Mouse (Mus musculus) liver, embryonic 15.5 days (tissue): Measurements from ENCODE around the gene Tagap. TPM values are rescaled to one million over a fixed set of nuclear protein-coding genes. Genes with fewer than 3 reads are reported as not detected.
"Not testable (repeated sequence)": the region's sequence is repeated elsewhere in the genome, so short reads cannot be mapped to it uniquely, and the experiment has no call there.

ENCODE experiments used
- ATAC-seq: fragments of 200-750 bp; cut with Nextera tagmentation; 2 replicates; pipeline ENCODE4 v1.8.0; 2017; ENCODE audit warnings: moderate number of reproducible peaks, mild to moderate bottlenecking, moderate library complexity; ENCODE audit not compliant: insufficient read depth
- H3K27ac ChIP-seq: fragments of 300-500 bp; sonication (generic); replicated peaks from 2 replicates; pipeline ENCODE4 v1.5.1; 2015; ENCODE audit warnings: mild to moderate bottlenecking, inconsistent platforms
- H3K27me3 ChIP-seq: fragments of 300-500 bp; sonication (generic); 2 replicates; pipeline ENCODE4 v1.6.1; 2015; ENCODE audit warnings: mild to moderate bottlenecking, inconsistent platforms
- H3K36me3 ChIP-seq: fragments of 300-500 bp; sonication (generic); replicated peaks from 2 replicates; pipeline ENCODE4 v1.6.1; 2015; ENCODE audit warnings: moderate library complexity, mild to moderate bottlenecking, inconsistent platforms
- H3K4me1 ChIP-seq: fragments of 300-500 bp; sonication (generic); replicated peaks from 2 replicates; pipeline ENCODE4 v1.6.1; 2015; ENCODE audit warnings: inconsistent platforms
- H3K4me2 ChIP-seq: fragments of 300-500 bp; sonication (generic); 2 replicates; pipeline ENCODE4 v1.6.1; 2015; ENCODE audit warnings: moderate library complexity, mild to moderate bottlenecking, inconsistent platforms
- H3K4me3 ChIP-seq: fragments of 300-500 bp; sonication (generic); replicated peaks from 2 replicates; pipeline ENCODE4 v1.5.1; 2015; ENCODE audit warnings: mild to moderate bottlenecking, inconsistent platforms
- H3K9ac ChIP-seq: fragments of 300-500 bp; sonication (generic); 2 replicates; pipeline ENCODE4 v1.6.1; 2015; ENCODE audit warnings: moderate library complexity, mild to moderate bottlenecking, inconsistent platforms
- H3K9me3 ChIP-seq: fragments of 300-500 bp; sonication (generic); replicated peaks from 2 replicates; pipeline ENCODE4 v1.6.1; 2016; ENCODE audit warnings: inconsistent platforms
- WGBS: fragments of 180-500 bp; shearing (Covaris S2); methylation state at CpG from one replicate; pipeline ENCODE4 v1.1.7; 2015; ENCODE audit warnings: mixed read lengths; ENCODE audit not compliant: insufficient replicate concordance; 5-methylcytosine and 5-hydroxymethylcytosine counted together
- polyA plus RNA-seq: library from polyadenylated mRNA; unstranded; fragments of >200 nt; fragmentation: Nextera tagmentation; extraction: Ambion mirVana; gene quantifications from 2 replicates; pipeline ENCODE4 v1.2.1, GENCODE M21; 2015

Gene Tagap
- polyA plus RNA-seq, 1 experiment from 2014 or later, result 2.2 TPM

DNA sequence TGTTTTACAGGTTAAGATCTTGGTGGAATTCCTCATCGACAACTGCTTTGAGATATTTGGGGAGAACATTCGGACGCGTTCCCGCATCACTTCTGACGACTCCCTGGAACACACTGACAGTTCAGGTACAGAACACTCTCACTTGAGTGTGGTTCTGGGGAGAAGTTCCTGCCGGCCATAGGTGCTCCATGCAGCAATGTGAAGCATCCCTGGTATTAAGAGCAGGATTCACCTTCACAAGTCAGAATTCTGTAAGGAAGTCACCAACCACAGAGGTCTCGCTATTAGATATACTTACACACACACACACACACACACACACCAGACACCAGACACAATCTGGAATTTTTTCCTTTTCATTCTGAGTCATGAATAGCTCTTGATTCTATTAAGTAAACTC is 6.3 kb downstream of the Tagap start:
- H3K27me3 ChIP-seq, H3K9ac ChIP-seq, ATAC-seq, H3K4me3 ChIP-seq, H3K4me1 ChIP-seq, H3K9me3 ChIP-seq, H3K4me2 ChIP-seq, H3K36me3 ChIP-seq, H3K27ac ChIP-seq: not testable (repeated sequence)
- WGBS, result 80% methylated on average over 7 of the region's 8 CpGs

DNA sequence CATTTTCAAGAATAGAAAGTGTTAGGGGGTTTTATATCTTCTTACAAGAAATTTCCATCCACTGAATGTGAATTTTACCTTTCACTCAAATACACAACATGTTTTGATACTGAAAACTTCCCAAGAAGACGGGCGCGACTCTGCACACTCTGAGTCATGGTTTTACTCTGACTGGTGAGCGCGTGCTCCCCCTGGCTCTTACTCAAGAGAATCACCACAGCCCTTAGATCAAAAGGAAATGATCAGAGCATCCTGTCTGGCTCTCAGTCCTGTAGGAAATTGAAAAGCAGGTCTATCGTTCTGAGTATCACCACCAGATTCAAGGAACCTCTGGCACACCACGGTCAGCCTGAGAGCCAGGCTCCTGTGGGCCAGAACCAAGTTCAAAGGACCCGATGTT is 13.8 kb downstream of the Tagap start:
- no peaks in the 10 kb centered on the region for H3K9me3 ChIP-seq
- no peaks in the 10 kb centered on the region for H3K36me3 ChIP-seq
- no peak overlapping the region for H3K4me2 ChIP-seq
- 29% methylated on average over 8 of the region's 8 CpGs for WGBS
- no peak overlapping the region for H3K27ac ChIP-seq
- H3K9ac ChIP-seq, result no peak overlapping the region
- no peak overlapping the region for H3K4me3 ChIP-seq
- no peaks in the 10 kb centered on the region for H3K4me1 ChIP-seq
- ATAC-seq, result no peak
- no peaks in the 10 kb centered on the region for H3K27me3 ChIP-seq

DNA sequence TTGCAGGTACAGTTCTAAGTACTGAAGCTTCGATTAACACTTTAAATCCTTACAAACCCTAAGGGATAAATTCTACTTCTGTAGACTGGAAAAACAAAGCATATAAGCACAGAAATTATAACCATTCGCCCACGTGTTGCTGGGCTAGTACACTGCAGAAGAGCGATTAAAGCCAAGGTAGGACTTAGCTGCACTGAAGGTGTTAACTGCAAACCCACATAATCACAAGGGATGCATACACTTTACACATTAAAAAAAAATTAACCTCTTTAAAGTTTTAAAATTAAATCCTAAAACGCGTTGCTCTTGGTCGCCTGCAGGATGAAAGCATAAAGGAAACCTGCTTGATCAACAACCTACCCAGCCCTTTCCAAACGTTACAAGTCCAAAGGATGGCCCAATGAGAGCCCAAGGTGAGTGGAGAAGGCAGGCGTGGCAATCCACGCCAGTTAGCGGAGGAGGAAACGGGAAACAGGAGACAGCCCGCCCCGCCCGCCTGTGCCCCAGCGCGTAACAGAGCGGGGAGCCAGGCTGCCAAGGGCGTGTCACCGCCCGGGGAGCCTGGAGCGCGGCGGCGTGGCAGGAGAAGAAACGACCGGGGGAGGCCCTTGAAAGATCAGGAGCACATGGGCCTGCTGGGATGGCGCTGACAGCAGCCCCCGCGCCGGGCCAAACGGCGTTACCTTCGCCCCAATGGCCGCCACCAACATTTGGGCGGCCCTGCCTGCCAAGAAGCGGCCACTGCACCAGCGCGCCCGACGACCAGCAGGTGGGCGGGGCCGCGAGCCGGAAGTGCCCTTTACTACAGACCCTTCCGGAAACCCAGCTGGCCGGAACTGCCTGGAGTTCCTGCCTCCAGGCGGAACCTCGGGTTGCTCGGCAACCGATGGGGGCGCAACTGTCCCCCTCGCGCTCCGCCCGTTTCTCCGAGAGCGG is 19.6 kb downstream of the Tagap start, which contains the start of gene Rsph3a:
Rsph3a (plus strand) TSS at position 498 of the 936 bp plus-strand sequence.
- Histone ChIP-seq H3K4me3 (peak within 1 kb of the TSS; percentile 68), H3K9ac (peak within 1 kb of the TSS; percentile 61), H3K4me2 (peak within 1 kb of the TSS; percentile 79), H3K27ac (peak within 1 kb of the TSS; percentile 89)
- not testable (repeated sequence) for H3K4me1 ChIP-seq, H3K27me3 ChIP-seq, H3K9me3 ChIP-seq, H3K36me3 ChIP-seq
- 3% methylated on average over 54 of the region's 58 CpGs for WGBS
- peak; percentile 96 for ATAC-seq

DNA sequence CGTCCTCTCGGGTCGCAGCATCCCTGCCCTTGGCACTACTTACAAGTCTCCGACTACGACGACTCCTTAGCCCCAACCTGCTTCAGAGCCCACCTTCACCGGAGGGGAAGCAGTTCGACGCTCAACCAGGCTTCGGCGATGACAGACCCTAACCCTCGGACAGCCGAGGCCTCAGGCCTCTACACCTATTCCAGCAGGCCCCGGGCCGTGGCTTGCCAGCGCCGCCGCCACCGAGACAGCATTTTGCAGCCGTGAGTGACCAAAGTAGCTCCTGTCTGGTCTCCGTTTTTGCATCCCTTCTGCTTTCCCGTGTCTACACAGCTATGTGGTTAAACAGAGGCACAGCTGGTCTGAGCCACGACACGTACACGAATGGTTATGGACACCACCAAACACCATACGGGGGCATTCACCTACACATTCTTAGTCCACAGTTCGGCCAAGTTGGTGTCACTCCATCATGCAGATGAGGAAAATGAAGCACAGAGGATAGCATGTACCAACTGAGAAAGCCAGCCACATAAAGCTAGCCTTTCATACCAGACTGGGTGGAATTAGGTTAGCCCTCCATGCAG is 20.3 kb downstream of the Tagap start:
- peak; percentile 23; the same call in 1 of the 2 replicates for ATAC-seq
- H3K4me3 ChIP-seq, result peak overlapping the region; percentile 68
- 0% methylated on average over 19 of the region's 27 CpGs for WGBS
- H3K27ac ChIP-seq, result peak overlapping the region; percentile 89; the same call in 1 of the 2 replicates
- not testable (repeated sequence) for H3K9me3 ChIP-seq, H3K4me1 ChIP-seq, H3K36me3 ChIP-seq, H3K27me3 ChIP-seq
- peak overlapping the region; percentile 61 for H3K9ac ChIP-seq
- H3K4me2 ChIP-seq, result peak overlapping the region; percentile 79

DNA sequence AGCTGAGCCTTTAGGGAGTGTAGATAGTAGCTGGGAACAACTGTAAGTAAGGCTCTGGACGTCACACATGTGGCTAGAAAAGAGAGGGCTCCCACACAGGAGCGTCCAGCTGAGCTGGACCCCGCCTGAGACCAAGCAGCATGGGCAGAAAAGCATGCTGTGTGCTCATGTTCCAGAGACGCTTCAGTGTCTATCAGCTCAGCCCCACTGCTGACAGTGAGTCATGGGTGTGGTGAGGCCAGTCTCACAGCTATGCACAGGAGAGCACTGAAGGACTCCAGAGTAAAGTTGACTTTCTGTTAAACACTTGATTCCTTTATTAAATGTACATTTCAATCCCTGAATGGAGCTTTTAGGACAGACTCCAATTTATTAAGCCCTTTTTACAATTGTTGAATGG is 25.5 kb downstream of the Tagap start:
- not testable (repeated sequence) for H3K4me3 ChIP-seq, H3K4me1 ChIP-seq, H3K9me3 ChIP-seq, H3K36me3 ChIP-seq, ATAC-seq, H3K27me3 ChIP-seq, H3K27ac ChIP-seq, H3K4me2 ChIP-seq, H3K9ac ChIP-seq
- no CpG with 5 or more reads among the region's 4 CpGs for WGBS

DNA sequence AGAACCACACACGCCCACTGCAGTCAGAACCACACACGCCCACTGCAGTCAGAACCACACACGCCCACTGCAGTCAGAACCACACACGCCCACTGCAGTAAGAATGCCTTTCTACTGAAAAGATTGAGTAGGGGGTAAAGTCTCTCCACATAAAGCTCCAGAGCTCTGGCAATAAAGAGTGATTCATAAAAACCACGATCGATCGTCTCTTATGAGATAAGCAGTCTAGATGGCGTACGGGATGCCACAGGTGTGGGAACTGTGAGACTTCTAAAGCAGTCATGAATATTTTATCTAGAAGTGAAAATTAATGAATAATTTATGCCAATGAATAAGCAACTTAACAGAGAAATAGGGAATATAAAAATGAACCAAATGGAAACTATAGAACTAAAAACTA is 31.4 kb downstream of the Tagap start:
- not testable (repeated sequence) for H3K9ac ChIP-seq, H3K27ac ChIP-seq, H3K27me3 ChIP-seq, H3K4me2 ChIP-seq, H3K36me3 ChIP-seq, H3K4me1 ChIP-seq, ATAC-seq, H3K9me3 ChIP-seq, H3K4me3 ChIP-seq
- 78% methylated on average over 9 of the region's 9 CpGs for WGBS

DNA sequence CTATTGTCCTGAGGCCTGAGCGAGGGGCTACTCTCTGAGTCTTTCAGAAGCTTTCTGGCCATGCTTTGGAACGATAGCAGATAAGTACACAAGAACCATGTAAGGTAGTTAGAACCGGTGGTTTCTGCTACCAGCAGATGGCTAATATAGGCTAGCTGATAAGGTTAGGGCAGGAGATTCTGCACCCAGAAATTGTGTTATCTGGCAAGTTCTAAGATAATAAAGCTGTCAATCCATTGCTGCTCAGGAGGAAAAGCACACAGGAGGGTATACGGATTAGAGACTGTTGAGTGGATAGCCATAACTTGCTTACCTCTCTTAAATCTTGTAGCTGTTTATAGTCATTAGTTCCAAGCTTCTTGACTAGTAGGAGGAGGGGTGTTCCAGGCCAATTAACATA is 37.5 kb downstream of the Tagap start:
- H3K27ac ChIP-seq, H3K36me3 ChIP-seq, H3K9me3 ChIP-seq, H3K4me1 ChIP-seq, H3K27me3 ChIP-seq, H3K4me3 ChIP-seq, H3K4me2 ChIP-seq, H3K9ac ChIP-seq: not testable (repeated sequence)
- 21% methylated on average over 4 of the region's 4 CpGs for WGBS
- peak; percentile 80 for ATAC-seq

DNA sequence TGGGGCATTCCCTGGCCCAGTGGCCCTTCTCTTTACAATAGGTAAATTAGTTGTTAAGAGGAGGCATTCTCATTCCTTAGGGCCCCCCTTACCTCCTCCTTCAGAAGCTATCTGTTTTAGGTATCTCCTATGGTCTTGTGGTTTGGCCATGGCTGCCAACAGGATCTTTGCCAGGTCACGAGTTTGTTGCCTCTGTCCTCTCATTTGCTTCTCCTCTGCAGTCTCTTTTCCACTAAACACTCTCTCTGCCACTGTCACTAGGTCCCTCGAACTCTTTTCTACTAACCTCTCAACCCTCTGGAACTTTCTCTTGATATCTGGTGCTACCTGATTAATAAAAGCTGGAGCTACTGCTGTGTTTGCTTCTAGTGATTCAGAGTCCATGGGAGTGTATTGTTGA is 38.6 kb downstream of the Tagap start:
- not testable (repeated sequence) for ATAC-seq

DNA sequence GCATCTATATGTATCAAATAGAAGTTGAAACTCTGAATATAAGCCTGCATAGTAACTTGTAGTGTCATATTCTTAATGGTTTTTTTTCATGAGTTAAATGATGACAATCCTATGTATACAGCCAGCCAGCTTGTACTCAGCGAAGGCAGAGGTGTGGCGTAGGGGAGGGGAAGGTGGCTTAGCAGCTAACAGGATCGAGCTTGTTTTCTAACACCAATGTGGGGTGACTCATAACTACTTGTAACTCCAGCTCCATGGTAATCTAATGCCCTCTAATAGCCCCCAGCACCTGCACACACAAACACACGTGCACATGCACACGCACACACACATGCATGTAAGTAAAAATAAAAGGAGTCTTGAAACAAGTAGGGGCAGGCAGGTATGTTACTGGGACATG is 42.7 kb downstream of the Tagap start:
- H3K4me3 ChIP-seq, H3K27ac ChIP-seq, H3K36me3 ChIP-seq, H3K9me3 ChIP-seq, H3K4me1 ChIP-seq, ATAC-seq, H3K4me2 ChIP-seq, H3K27me3 ChIP-seq, H3K9ac ChIP-seq: not testable (repeated sequence)
- WGBS, result 63% methylated on average over 5 of the region's 5 CpGs

More for the DNA sequence above, 38.6 kb downstream of the Tagap start:
- H3K4me1 ChIP-seq, H3K4me2 ChIP-seq, H3K36me3 ChIP-seq, H3K9me3 ChIP-seq, H3K27ac ChIP-seq, H3K27me3 ChIP-seq, H3K4me3 ChIP-seq, H3K9ac ChIP-seq: not testable (repeated sequence)
- 28% methylated on average over 2 of the region's 2 CpGs for WGBS

DNA sequence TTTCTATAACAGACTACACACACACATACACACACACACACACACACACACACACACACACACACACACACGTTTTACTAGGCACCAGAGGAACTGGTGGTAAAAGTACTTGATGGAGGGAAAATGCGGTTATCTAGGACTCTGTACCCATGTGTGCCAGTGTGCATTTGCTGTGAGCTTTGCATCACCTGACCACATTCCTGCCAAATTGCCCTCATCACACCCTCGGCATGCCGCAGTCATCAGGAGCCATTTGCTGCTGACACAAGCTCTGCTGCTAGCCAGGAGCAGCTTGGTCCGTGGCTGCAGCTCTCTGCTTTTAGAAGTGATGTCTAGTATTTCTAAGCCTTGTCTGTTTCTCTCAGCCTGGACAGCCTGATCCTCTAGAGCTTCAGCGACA is 44.0 kb downstream of the Tagap start:
- H3K9ac ChIP-seq, H3K27me3 ChIP-seq, H3K36me3 ChIP-seq, H3K27ac ChIP-seq, H3K4me3 ChIP-seq, H3K9me3 ChIP-seq, ATAC-seq, H3K4me2 ChIP-seq, H3K4me1 ChIP-seq: not testable (repeated sequence)
- 75% methylated on average over 2 of the region's 6 CpGs for WGBS

DNA sequence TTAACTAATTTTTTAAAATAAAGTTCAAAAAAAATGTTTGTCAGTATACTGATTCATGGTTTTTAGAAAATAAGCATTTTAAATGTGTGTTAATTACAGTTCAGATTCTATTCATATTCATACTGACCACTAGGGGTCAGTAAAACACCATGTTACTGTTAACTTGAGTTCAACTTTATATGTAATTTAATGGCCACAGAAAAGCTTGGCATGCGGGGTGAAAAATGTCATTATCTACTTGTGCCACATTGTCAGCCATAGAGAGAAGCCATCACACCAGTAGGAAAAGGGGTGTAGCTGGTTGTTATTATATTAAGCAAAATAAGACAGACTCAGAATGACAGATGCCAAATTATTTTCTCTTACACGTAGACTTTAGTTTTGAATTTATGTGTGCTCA is 57.7 kb downstream of the Tagap start:
- ATAC-seq, H3K4me2 ChIP-seq: not testable (repeated sequence)
- WGBS, result 61% methylated on average over 1 of the region's 2 CpGs

More for the DNA sequence above, 57.7 kb downstream of the Tagap start:
- H3K36me3 ChIP-seq, H3K27me3 ChIP-seq, H3K9me3 ChIP-seq, H3K4me3 ChIP-seq, H3K27ac ChIP-seq, H3K4me1 ChIP-seq, H3K9ac ChIP-seq: not testable (repeated sequence)
